10 mouse cellular contexts compared by ENCODE assay signal in the genomic region with DNA sequence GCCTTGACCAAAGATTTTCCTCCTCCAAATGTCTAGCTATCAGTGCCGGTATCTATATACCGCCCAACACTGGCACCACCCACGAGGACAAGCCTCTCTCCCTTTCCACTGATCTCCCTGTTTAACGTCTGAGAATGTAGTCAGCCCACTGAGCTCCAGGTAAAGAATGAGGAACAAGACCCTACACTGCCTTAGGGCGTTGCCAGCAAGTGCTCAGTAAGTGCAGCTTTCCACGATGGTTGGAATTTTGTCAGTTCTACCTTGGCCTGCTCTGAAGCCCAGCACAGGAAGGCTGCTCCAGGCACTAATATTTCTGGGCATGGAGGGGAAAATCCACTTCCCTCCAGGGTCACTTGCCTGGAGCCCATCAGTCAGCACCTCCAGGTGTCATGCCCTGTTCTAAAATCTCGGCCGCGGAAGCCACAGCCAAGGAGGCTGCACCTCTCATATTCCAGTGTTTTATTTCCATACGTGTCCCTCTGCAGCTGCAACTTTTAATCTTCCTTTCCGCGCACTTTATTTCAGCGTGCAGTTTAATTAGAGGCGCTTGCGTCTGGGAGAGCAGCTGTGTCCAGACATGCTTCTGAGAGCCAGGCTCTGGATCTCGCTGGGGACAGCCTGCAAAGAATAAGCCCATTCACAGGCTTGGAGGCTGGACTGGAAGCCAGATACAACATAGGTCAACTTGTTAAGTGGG. TPM values are rescaled to one million over a fixed set of nuclear protein-coding genes. Genes with fewer than 3 reads are reported as not detected.
DNase-seq lines count a peak whose midpoint lies in the region; ATAC-seq and TF ChIP-seq lines count a peak whose summit lies in the region.
"Had no signal": no experiment of that assay in that cellular context is flagged by ENCODE, and none has a peak within 500 bp of the region (broad histone marks: within the 10 kb centered on the region; RNA-seq: fewer than 3 reads in every experiment).

No protein-coding gene starts in this region.

- 39% methylated on average over 16 of the region's 16 CpGs for WGBS in lung, embryonic 14.5 days
- WGBS in embryonic facial prominence, embryonic 12.5 days = 43% methylated on average over 16 of the region's 16 CpGs
- 26% methylated on average over 16 of the region's 16 CpGs for WGBS in heart, embryonic 14.5 days
- WGBS in limb, embryonic 13.5 days = 29% methylated on average over 16 of the region's 16 CpGs

- H3K9me3 ChIP-seq in lung, embryonic 14.5 days (ENCODE audit: low read depth, low read length) = no peaks in the 10 kb centered on the region
- 0 out of 2 replicates have a peak, but pooled peaks cover 5% of the 10 kb centered on the region for H3K9me3 ChIP-seq in embryonic facial prominence, embryonic 12.5 days
- 0 out of 2 replicates have a peak, but pooled peaks cover 5% of the 10 kb centered on the region for H3K9me3 ChIP-seq in heart, embryonic 14.5 days (ENCODE audit: control insufficient read depth, low read length)
- H3K9me3 ChIP-seq in limb, embryonic 13.5 days = peaks cover 5% of the 10 kb centered on the region; the same call in 1 of the 2 replicates

- no peak overlapping the region for H3K9ac ChIP-seq in lung, embryonic 14.5 days
- no peak overlapping the region for H3K9ac ChIP-seq in embryonic facial prominence, embryonic 12.5 days
- H3K9ac ChIP-seq in heart, embryonic 14.5 days (ENCODE audit: low read length) = no peak overlapping the region
- no peak overlapping the region for H3K9ac ChIP-seq in limb, embryonic 13.5 days

- no peak overlapping the region for H3K4me2 ChIP-seq in lung, embryonic 14.5 days
- H3K4me2 ChIP-seq in embryonic facial prominence, embryonic 12.5 days (replicated peaks) = no peak overlapping the region
- H3K4me2 ChIP-seq in heart, embryonic 14.5 days (ENCODE audit: low read length) = no peak overlapping the region
- peak overlapping the region; percentile 30 for H3K4me2 ChIP-seq in limb, embryonic 13.5 days (replicated peaks)

- H3K4me1 ChIP-seq in lung, embryonic 14.5 days (ENCODE audit: insufficient read depth) = 0 out of 2 replicates have a peak, but pooled peaks cover 10% of the 10 kb centered on the region
- peaks cover 18% of the 10 kb centered on the region; the same call in 1 of the 2 replicates for H3K4me1 ChIP-seq in embryonic facial prominence, embryonic 12.5 days
- peaks cover 17 to 19% of the 10 kb centered on the region in 2 experiments; a peak in 3 of 4 replicates for H3K4me1 ChIP-seq in heart, embryonic 14.5 days (ENCODE audit: control insufficient read depth in 2 of 2, insufficient read depth in 2 of 2, low read length in 2 of 2)
- H3K4me1 ChIP-seq in limb, embryonic 13.5 days = peaks cover 55% of the 10 kb centered on the region

- no peaks in the 10 kb centered on the region for H3K27me3 ChIP-seq in lung, embryonic 14.5 days (ENCODE audit: insufficient read depth, low read length)
- no peaks in the 10 kb centered on the region for H3K27me3 ChIP-seq in embryonic facial prominence, embryonic 12.5 days
- H3K27me3 ChIP-seq in heart, embryonic 14.5 days (ENCODE audit: control insufficient read depth, insufficient read depth, low read length) = no peaks in the 10 kb centered on the region
- no peaks in the 10 kb centered on the region for H3K27me3 ChIP-seq in limb, embryonic 13.5 days

- TF ChIP-seq CTCF in lung, embryonic 14.5 days (IDR thresholded peaks at IDR 0.05; ENCODE audit: low read depth) = no peak

- no peaks in the 10 kb centered on the region for H3K36me3 ChIP-seq in lung, embryonic 14.5 days (ENCODE audit: insufficient read depth)
- H3K36me3 ChIP-seq in embryonic facial prominence, embryonic 12.5 days = no peaks in the 10 kb centered on the region
- H3K36me3 ChIP-seq in heart, embryonic 14.5 days (ENCODE audit: control insufficient read depth, insufficient read depth, low read length) = no peaks in the 10 kb centered on the region
- peaks cover 23% of the 10 kb centered on the region for H3K36me3 ChIP-seq in limb, embryonic 13.5 days

- ATAC-seq in lung, embryonic 14.5 days (ENCODE audit: insufficient read depth) = peak; percentile 27; the same call in 1 of the 2 replicates
- no peak for ATAC-seq in embryonic facial prominence, embryonic 12.5 days (ENCODE audit: insufficient number of reproducible peaks, insufficient read depth, low FRiP score, low TSS enrichment)
- ATAC-seq in heart, embryonic 14.5 days (ENCODE audit: insufficient number of reproducible peaks, insufficient read depth, low FRiP score, low read depth) = 0 out of 2 replicates have a peak, but pooled peaks have one; percentile 27
- peak; percentile 83 for ATAC-seq in limb, embryonic 13.5 days (ENCODE audit: low FRiP score, low read depth)

- H3K4me3 ChIP-seq in lung, embryonic 14.5 days (ENCODE audit: low read depth, low read length) = no peak overlapping the region
- no peak overlapping the region for H3K4me3 ChIP-seq in embryonic facial prominence, embryonic 12.5 days
- H3K4me3 ChIP-seq in heart, embryonic 14.5 days (ENCODE audit: control insufficient read depth in 1 of 2, insufficient read depth in 1 of 2, low read depth in 1 of 2, low read length in 2 of 2) = no peak overlapping the region
- H3K4me3 ChIP-seq in limb, embryonic 13.5 days = no peak overlapping the region

- no peak overlapping the region; the same call in 1 of the 2 replicates for H3K27ac ChIP-seq in lung, embryonic 14.5 days (ENCODE audit: low read depth)
- peak overlapping the region; percentile 48 for H3K27ac ChIP-seq in embryonic facial prominence, embryonic 12.5 days
- H3K27ac ChIP-seq in heart, embryonic 14.5 days (replicated peaks in 1 of 2; ENCODE audit: control insufficient read depth in 1 of 2, insufficient read depth in 1 of 2, low read depth in 2 of 2, low read length in 2 of 2) = peak overlapping the region; percentile 29 to 67
- H3K27ac ChIP-seq in limb, embryonic 13.5 days = peak overlapping the region; percentile 91

- peak; percentile 59 for DNase-seq in lung, embryonic 14.5 days
- DNase-seq in lung, postnatal 14 days = no peak
- no peak for DNase-seq in adrenal gland, postnatal 10 days
- no peak for DNase-seq in spleen, adult 18-20 months
- DNase-seq: cerebellum, adult 8-10 months; kidney, adult 2 months; lung, adult 18-20 months had no signal

RNA-seq across cellular contexts. Expression of a gene that starts 34.1 kb away (rescaled TPM):
- polyA plus RNA-seq in lung, embryonic 14.5 days (2014; fragmentation: Nextera tagmentation; extraction: Ambion mirVana) = 11.2 and 12.6 TPM in 2 replicates
- polyA plus RNA-seq in embryonic facial prominence, embryonic 12.5 days (2016; fragmentation: Nextera tagmentation; extraction: Ambion mirVana) = 11.6 and 12.4 TPM in 2 replicates
- 1.9 and 2.2 TPM in 2 replicates for polyA plus RNA-seq in heart, embryonic 14.5 days (2014; fragmentation: Nextera tagmentation; extraction: Ambion mirVana)
- polyA plus RNA-seq in limb, embryonic 13.5 days (2015; fragmentation: Nextera tagmentation; extraction: Ambion mirVana) = 8.5 and 8.6 TPM in 2 replicates
- total RNA-seq in adrenal gland, postnatal 10 days (2021) = 1 to 10 TPM; 7.4 to 7.7 TPM

RNA-seq across cellular contexts. Expression of a gene that starts 58.5 kb away (rescaled TPM):
- 4.5 and 4.7 TPM in 2 replicates for polyA plus RNA-seq in lung, embryonic 14.5 days (2014; fragmentation: Nextera tagmentation; extraction: Ambion mirVana)
- 7.1 and 8.6 TPM in 2 replicates for polyA plus RNA-seq in embryonic facial prominence, embryonic 12.5 days (2016; fragmentation: Nextera tagmentation; extraction: Ambion mirVana)
- polyA plus RNA-seq in heart, embryonic 14.5 days (2014; fragmentation: Nextera tagmentation; extraction: Ambion mirVana) = 2.1 and 3.1 TPM in 2 replicates
- 8.1 and 10.4 TPM in 2 replicates for polyA plus RNA-seq in limb, embryonic 13.5 days (2015; fragmentation: Nextera tagmentation; extraction: Ambion mirVana)
- total RNA-seq in adrenal gland, postnatal 10 days (2021) = 10 to 100 TPM; 13.7 to 14.9 TPM
